Comparison of ENCODE assay signal across 8 mouse cellular contexts in genomic region chr15:77956404-77956901, GRCm38 (mm10). TPM values are rescaled to one million over a fixed set of nuclear protein-coding genes. Genes with fewer than 3 reads are reported as not detected.
A peak's percentile ranks its signal among the peaks of the same experiment; 100 is the strongest.
DNase-seq lines count a peak whose midpoint lies in the region; ATAC-seq and TF ChIP-seq lines count a peak whose summit lies in the region.

TSS of gene Foxred2 (minus strand) at chr15:77956722.

- WGBS in heart, embryonic 12.5 days, result under 1% methylated on average over 39 of the region's 39 CpGs
- WGBS in kidney, postnatal 0 days, result under 1% methylated on average over 39 of the region's 39 CpGs
- WGBS in liver, embryonic 13.5 days (ENCODE audit: insufficient replicate concordance), result under 1% methylated on average over 39 of the region's 39 CpGs
- under 1% methylated on average over 39 of the region's 39 CpGs for WGBS in stomach, embryonic 16.5 days

- no peak within 1 kb of the TSS for H3K27ac ChIP-seq in heart, embryonic 12.5 days (ENCODE audit: poor library complexity, severe bottlenecking)
- H3K27ac ChIP-seq in kidney, postnatal 0 days, result no peak within 1 kb of the TSS
- H3K27ac ChIP-seq in liver, embryonic 13.5 days, result no peak within 1 kb of the TSS
- no peak within 1 kb of the TSS for H3K27ac ChIP-seq in stomach, embryonic 16.5 days (ENCODE audit: low read length)

- peaks cover 19% of the 10 kb centered on the region for H3K4me1 ChIP-seq in heart, embryonic 12.5 days (replicated peaks)
- H3K4me1 ChIP-seq in kidney, postnatal 0 days (replicated peaks; ENCODE audit: insufficient read depth, low read length), result peaks cover 9% of the 10 kb centered on the region
- H3K4me1 ChIP-seq in liver, embryonic 13.5 days (replicated peaks), result peaks cover 39% of the 10 kb centered on the region
- peaks cover 8% of the 10 kb centered on the region; the same call in 1 of the 2 replicates for H3K4me1 ChIP-seq in stomach, embryonic 16.5 days (ENCODE audit: control insufficient read depth, insufficient read depth, low read length)

- H3K27me3 ChIP-seq in heart, embryonic 12.5 days (replicated peaks), result peaks cover 34% of the 10 kb centered on the region
- no peaks in the 10 kb centered on the region for H3K27me3 ChIP-seq in kidney, postnatal 0 days (ENCODE audit: insufficient read depth, low read length)
- peaks cover 46% of the 10 kb centered on the region for H3K27me3 ChIP-seq in liver, embryonic 13.5 days
- peaks cover 12% of the 10 kb centered on the region for H3K27me3 ChIP-seq in stomach, embryonic 16.5 days (ENCODE audit: control insufficient read depth, insufficient read depth, low read length)

- H3K9ac ChIP-seq in heart, embryonic 12.5 days, result peak within 1 kb of the TSS; percentile 49
- 0 out of 2 replicates have a peak within 1 kb of the TSS, but pooled peaks have one; percentile 18 for H3K9ac ChIP-seq in kidney, postnatal 0 days (ENCODE audit: low read depth, low read length)
- peak within 1 kb of the TSS; percentile 53 for H3K9ac ChIP-seq in liver, embryonic 13.5 days
- H3K9ac ChIP-seq in stomach, embryonic 16.5 days (ENCODE audit: low read length), result peak within 1 kb of the TSS; percentile 65

- peak within 1 kb of the TSS; percentile 74 for H3K4me2 ChIP-seq in heart, embryonic 12.5 days
- peak within 1 kb of the TSS; percentile 58 for H3K4me2 ChIP-seq in kidney, postnatal 0 days (ENCODE audit: low read length)
- H3K4me2 ChIP-seq in liver, embryonic 13.5 days, result peak within 1 kb of the TSS; percentile 76
- peak within 1 kb of the TSS; percentile 78 for H3K4me2 ChIP-seq in stomach, embryonic 16.5 days (ENCODE audit: low read depth, low read length)

- H3K4me3 ChIP-seq in heart, embryonic 12.5 days, result peak within 1 kb of the TSS; percentile 50
- peak within 1 kb of the TSS; percentile 32 for H3K4me3 ChIP-seq in kidney, postnatal 0 days (replicated peaks; ENCODE audit: low read depth, low read length)
- H3K4me3 ChIP-seq in liver, embryonic 13.5 days (replicated peaks), result peak within 1 kb of the TSS; percentile 55
- peak within 1 kb of the TSS; percentile 51 for H3K4me3 ChIP-seq in stomach, embryonic 16.5 days (replicated peaks; ENCODE audit: low read length)

- H3K9me3 ChIP-seq in heart, embryonic 12.5 days (replicated peaks), result no peaks in the 10 kb centered on the region
- H3K9me3 ChIP-seq in kidney, postnatal 0 days (replicated peaks; ENCODE audit: low read length), result no peaks in the 10 kb centered on the region
- no peaks in the 10 kb centered on the region for H3K9me3 ChIP-seq in liver, embryonic 13.5 days (replicated peaks)
- no peaks in the 10 kb centered on the region for H3K9me3 ChIP-seq in stomach, embryonic 16.5 days (replicated peaks; ENCODE audit: control insufficient read depth, low read length)

- DNase-seq in B cell, adult 2 months, result peak; percentile 93
- peak; percentile 96 for DNase-seq in brain, adult 2 months (ENCODE audit: low read depth, low spot score)
- DNase-seq in kidney, postnatal 0 days (ENCODE audit: low spot score), result peak; percentile 86
- DNase-seq in liver, embryonic 13.5 days, result peak; percentile 68
- peak; percentile 82 to 92 for DNase-seq in natural killer cell, adult 2 months (ENCODE audit: low spot score in 2 of 2)

- H3K36me3 ChIP-seq in heart, embryonic 12.5 days, result peaks cover 33% of the 10 kb centered on the region
- peaks cover 31% of the 10 kb centered on the region for H3K36me3 ChIP-seq in kidney, postnatal 0 days (ENCODE audit: insufficient read depth, low read length)
- H3K36me3 ChIP-seq in liver, embryonic 13.5 days, result peaks cover 36% of the 10 kb centered on the region
- H3K36me3 ChIP-seq in stomach, embryonic 16.5 days (ENCODE audit: control insufficient read depth, insufficient read depth, low read length), result peaks cover 25% of the 10 kb centered on the region

- peak; percentile 45 for TF ChIP-seq CTCF in kidney, postnatal 0 days (IDR thresholded peaks at IDR 0.05; ENCODE audit: low read depth)

- peak; percentile 73 for ATAC-seq in erythroid progenitor cell, adult 5-6 weeks (replicated peaks; ENCODE audit: low FRiP score, poor library complexity, severe bottlenecking)
- peak; percentile 84 for ATAC-seq in heart, embryonic 12.5 days (ENCODE audit: insufficient number of reproducible peaks, low FRiP score)
- ATAC-seq in kidney, postnatal 0 days (replicated peaks; ENCODE audit: low FRiP score, low read depth), result peak; percentile 94
- ATAC-seq in liver, embryonic 13.5 days (ENCODE audit: low read depth), result peak; percentile 85
- ATAC-seq in stomach, embryonic 16.5 days (ENCODE audit: insufficient read depth, low FRiP score), result peak; percentile 93

RNA-seq across cellular contexts. Expression of gene Foxred2, which starts in this region (rescaled TPM):
- 3.4 and 4.3 TPM in 2 replicates for total RNA-seq in erythroid progenitor cell, adult 5-6 weeks (2015; ENCODE audit: low replicate concordance)
- 1.2 and 1.4 TPM in 2 replicates for total RNA-seq in erythroid progenitor cell, adult 5-6 weeks (2017; ENCODE audit: low replicate concordance)
- polyA plus RNA-seq in heart, embryonic 12.5 days (2016; fragmentation: Nextera tagmentation; extraction: Ambion mirVana), result 1.1 and 1.3 TPM in 2 replicates
- polyA plus RNA-seq in kidney, postnatal 0 days (2015; fragmentation: Nextera tagmentation; extraction: Ambion mirVana), result 3.2 TPM in 2 replicates
- polyA plus RNA-seq in liver, embryonic 13.5 days (2015; fragmentation: Nextera tagmentation; extraction: Ambion mirVana), result 1.0 and 1.1 TPM in 2 replicates
- polyA plus RNA-seq in stomach, embryonic 16.5 days (2015; fragmentation: Nextera tagmentation; extraction: Ambion mirVana), result 2.9 and 3.3 TPM in 2 replicates
